ENCODE assay signal across 14 mouse cellular contexts in the genomic region with DNA sequence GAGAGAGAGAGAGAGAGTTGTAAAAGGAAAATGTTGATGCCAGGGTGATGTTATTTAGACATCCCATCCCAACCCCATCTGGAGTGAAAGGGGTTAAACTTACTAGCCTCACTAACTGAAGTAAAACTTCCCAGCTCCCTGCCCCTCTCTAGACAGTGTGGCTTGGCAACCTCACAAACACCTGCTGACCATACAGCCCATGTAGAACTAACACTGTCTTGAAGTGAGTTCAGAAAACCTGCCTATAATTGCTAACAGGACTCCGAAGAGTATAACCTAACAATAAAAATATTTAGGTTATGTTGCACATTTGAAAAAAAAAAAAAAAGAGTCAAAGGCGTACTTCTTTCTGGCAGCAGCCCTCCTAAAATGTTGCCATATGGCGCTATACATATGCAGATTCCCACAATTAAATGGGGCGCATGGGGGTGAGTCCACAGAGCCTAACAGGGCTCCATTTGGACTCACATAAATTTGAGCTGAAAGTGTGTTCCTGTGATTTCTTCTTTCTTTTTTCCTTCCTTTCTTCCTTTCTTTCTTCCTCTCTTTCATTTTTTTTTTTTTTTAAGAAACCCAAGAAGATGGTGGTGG.
DNase-seq lines count a peak whose midpoint lies in the region; ATAC-seq lines count a peak whose summit lies in the region.
"Had no signal": no experiment of that assay in that cellular context is flagged by ENCODE, and none has a peak within 500 bp of the region (broad histone marks: within the 10 kb centered on the region; RNA-seq: fewer than 3 reads in every experiment).

No protein-coding gene starts in this region.

- no peak overlapping the region for H3K27ac ChIP-seq in hindbrain, embryonic 11.5 days (ENCODE audit: low read depth, low read length)
- no peak overlapping the region for H3K27ac ChIP-seq in hindbrain, embryonic 16.5 days (ENCODE audit: low read depth, low read length)

- H3K4me3 ChIP-seq in hindbrain, embryonic 11.5 days (ENCODE audit: low read depth, low read length), result no peak overlapping the region
- no peak overlapping the region for H3K4me3 ChIP-seq in hindbrain, embryonic 16.5 days (ENCODE audit: low read length)

- no peaks in the 10 kb centered on the region for H3K36me3 ChIP-seq in hindbrain, embryonic 11.5 days (ENCODE audit: control insufficient read depth, insufficient read depth, low read length)
- H3K36me3 ChIP-seq in hindbrain, embryonic 16.5 days (ENCODE audit: control insufficient read depth, insufficient read depth, low read length), result no peaks in the 10 kb centered on the region

- H3K9ac ChIP-seq in hindbrain, embryonic 11.5 days (ENCODE audit: low read depth, low read length), result no peak overlapping the region
- H3K9ac ChIP-seq in hindbrain, embryonic 16.5 days (ENCODE audit: low read depth, low read length), result no peak overlapping the region

- H3K27me3 ChIP-seq in hindbrain, embryonic 11.5 days (ENCODE audit: control insufficient read depth, insufficient read depth, low read length), result no peaks in the 10 kb centered on the region
- no peaks in the 10 kb centered on the region for H3K27me3 ChIP-seq in hindbrain, embryonic 16.5 days (replicated peaks; ENCODE audit: control insufficient read depth, insufficient read depth, low read length)

- no peaks in the 10 kb centered on the region for H3K4me1 ChIP-seq in hindbrain, embryonic 11.5 days (replicated peaks; ENCODE audit: control insufficient read depth, insufficient read depth, low read length)
- no peaks in the 10 kb centered on the region for H3K4me1 ChIP-seq in hindbrain, embryonic 16.5 days (ENCODE audit: control insufficient read depth, insufficient read depth, low read depth, low read length)

- H3K4me2 ChIP-seq in hindbrain, embryonic 11.5 days (replicated peaks; ENCODE audit: low read depth, low read length), result no peak overlapping the region
- H3K4me2 ChIP-seq in hindbrain, embryonic 16.5 days (ENCODE audit: low read length), result no peak overlapping the region

- peak; percentile 15 for DNase-seq in cerebellum, adult 9-11 months
- no peak for DNase-seq in hindbrain, embryonic 11.5 days (ENCODE audit: low spot score)
- peak; percentile 17 for DNase-seq in R1 (ENCODE audit: low read depth, low spot score)
- peak; percentile 49 for DNase-seq in forelimb bud, embryonic 11.5 days (ENCODE audit: low read depth, low spot score)
- no peak for DNase-seq in gastrocnemius, postnatal 10 days
- DNase-seq: cerebellum, adult 8-10 months; liver; lung, adult 18-20 months; lung, postnatal 36 days; midbrain, embryonic 14.5 days; thymus, adult 18-20 months had no signal

- no peak for ATAC-seq in cerebellum, adult (ENCODE audit: insufficient number of reproducible peaks, low FRiP score, low TSS enrichment)
- peak; percentile 65; the same call in 1 of the 2 replicates for ATAC-seq in hindbrain, embryonic 11.5 days (ENCODE audit: low FRiP score)
- no peak for ATAC-seq in hindbrain, embryonic 16.5 days
- ATAC-seq in megakaryocyte-erythroid progenitor cell, adult 5-6 weeks (replicated peaks; ENCODE audit: low FRiP score, low TSS enrichment, poor library complexity, severe bottlenecking), result no peak

- H3K9me3 ChIP-seq in hindbrain, embryonic 11.5 days (ENCODE audit: control insufficient read depth, low read length), result no peaks in the 10 kb centered on the region
- H3K9me3 ChIP-seq in hindbrain, embryonic 16.5 days (ENCODE audit: control insufficient read depth, low read length), result no peaks in the 10 kb centered on the region

- 74% methylated on average over 4 of the region's 4 CpGs for WGBS in hindbrain, embryonic 11.5 days
- WGBS in hindbrain, embryonic 16.5 days, result 57% methylated on average over 4 of the region's 4 CpGs

Comparison
In these comparisons a context has a peak if more than half of its experiments do, and no peak if none do; other contexts are left out.
1. DNase-seq: peak in cerebellum, adult 9-11 months (single experiment), R1 (single experiment) and forelimb bud, embryonic 11.5 days (single experiment); none in hindbrain, embryonic 11.5 days (single experiment) and gastrocnemius, postnatal 10 days (single experiment).